Mouse (Mus musculus): Measurements from ENCODE around the gene Nrxn3. TPM values are rescaled to one million over a fixed set of nuclear protein-coding genes. Genes with fewer than 3 reads are reported as not detected.

Gene Nrxn3
- polyA plus RNA-seq, 1 experiment from 2014 or later = 16.9 TPM

GRCm38 (mm10) chr12:89554171-89554570 lies 831.5 kb downstream of the Nrxn3 start:
- H3K4me1 ChIP-seq (ENCODE audit: control insufficient read depth, insufficient read depth, low read length) = no peaks in the 10 kb centered on the region
- WGBS = 94% methylated on average over 2 of the region's 2 CpGs
- no peaks in the 10 kb centered on the region for H3K9me3 ChIP-seq (ENCODE audit: control insufficient read depth, low read length)
- DNase-seq (ENCODE audit: low spot score, missing footprints) = no peak
- ATAC-seq (ENCODE audit: low FRiP score) = no peak
- no peak overlapping the region for H3K9ac ChIP-seq (ENCODE audit: low read length)
- no peak overlapping the region for H3K4me2 ChIP-seq
- H3K36me3 ChIP-seq (ENCODE audit: control insufficient read depth, insufficient read depth, low read length) = no peaks in the 10 kb centered on the region
- no peak overlapping the region for H3K27ac ChIP-seq (ENCODE audit: low read depth, low read length)
- H3K4me3 ChIP-seq (ENCODE audit: low read depth, low read length) = no peak overlapping the region
- H3K27me3 ChIP-seq (ENCODE audit: control insufficient read depth, insufficient read depth, low read length) = no peaks in the 10 kb centered on the region

GRCm38 (mm10) chr12:89554740-89555430 lies 832.2 kb downstream of the Nrxn3 start:
- H3K27me3 ChIP-seq (ENCODE audit: control insufficient read depth, insufficient read depth, low read length) = no peaks in the 10 kb centered on the region
- H3K4me3 ChIP-seq (ENCODE audit: low read depth, low read length) = no peak overlapping the region
- no peak overlapping the region for H3K4me2 ChIP-seq
- WGBS = 76% methylated on average over 2 of the region's 2 CpGs
- no peaks in the 10 kb centered on the region for H3K4me1 ChIP-seq (ENCODE audit: control insufficient read depth, insufficient read depth, low read length)
- no peak overlapping the region for H3K9ac ChIP-seq (ENCODE audit: low read length)
- H3K36me3 ChIP-seq (ENCODE audit: control insufficient read depth, insufficient read depth, low read length) = no peaks in the 10 kb centered on the region
- DNase-seq (ENCODE audit: low spot score, missing footprints) (no peak), ATAC-seq (ENCODE audit: low FRiP score) (no peak)
- no peaks in the 10 kb centered on the region for H3K9me3 ChIP-seq (ENCODE audit: control insufficient read depth, low read length)
- no peak overlapping the region for H3K27ac ChIP-seq (ENCODE audit: low read depth, low read length)

- no peak overlapping the region for H3K4me2 ChIP-seq
- no peak for ATAC-seq (ENCODE audit: low FRiP score)
- DNase-seq (ENCODE audit: low spot score, missing footprints) = no peak
- no peak overlapping the region for H3K4me3 ChIP-seq (ENCODE audit: low read depth, low read length)
- H3K27ac ChIP-seq (ENCODE audit: low read depth, low read length) = no peak overlapping the region
- H3K9me3 ChIP-seq (ENCODE audit: control insufficient read depth, low read length) = no peaks in the 10 kb centered on the region
- H3K9ac ChIP-seq (ENCODE audit: low read length) = no peak overlapping the region
- no peaks in the 10 kb centered on the region for H3K36me3 ChIP-seq (ENCODE audit: control insufficient read depth, insufficient read depth, low read length)
- H3K27me3 ChIP-seq (ENCODE audit: control insufficient read depth, insufficient read depth, low read length) = no peaks in the 10 kb centered on the region
- no peaks in the 10 kb centered on the region for H3K4me1 ChIP-seq (ENCODE audit: control insufficient read depth, insufficient read depth, low read length)
- WGBS = 94% methylated on average over 1 of the region's 1 CpGs
Measured at GRCm38 (mm10) chr12:89558921-89559320, 836.2 kb downstream of the Nrxn3 start.

DNA sequence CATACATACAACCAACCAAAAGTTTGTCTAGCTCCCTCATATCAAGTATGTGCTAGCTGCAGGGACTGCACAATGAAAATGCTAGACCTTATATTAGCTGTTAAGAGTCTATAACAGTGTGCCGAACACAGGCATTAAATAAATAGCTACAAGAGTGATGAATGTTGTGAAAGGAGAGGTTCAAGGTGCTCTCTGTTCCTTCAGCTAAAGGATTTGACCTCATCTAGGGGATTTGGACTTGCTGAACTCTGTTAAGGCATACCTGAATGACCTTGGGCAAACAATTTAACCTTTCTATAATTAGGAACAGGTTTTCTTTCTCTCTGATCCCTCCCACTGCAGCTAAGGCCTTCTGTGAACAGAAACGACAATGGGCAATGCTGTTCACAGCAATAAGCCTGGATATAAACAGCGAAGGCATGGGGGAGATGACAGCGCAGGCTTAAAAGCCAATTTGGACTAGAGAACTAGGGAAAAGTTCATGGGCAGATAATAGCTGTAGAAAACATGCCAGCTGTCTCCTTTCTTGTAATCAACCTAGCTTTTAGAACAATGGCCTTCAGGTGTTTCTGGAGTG lies 839.4 kb downstream of the Nrxn3 start:
- Histone ChIP-seq H3K9me3 (ENCODE audit: control insufficient read depth, low read length) (no peaks in the 10 kb centered on the region), H3K27me3 (ENCODE audit: control insufficient read depth, insufficient read depth, low read length) (no peaks in the 10 kb centered on the region), H3K36me3 (ENCODE audit: control insufficient read depth, insufficient read depth, low read length) (no peaks in the 10 kb centered on the region), H3K4me3 (ENCODE audit: low read depth, low read length) (no peak overlapping the region), H3K4me2 (no peak overlapping the region), H3K27ac (ENCODE audit: low read depth, low read length) (no peak overlapping the region), H3K9ac (ENCODE audit: low read length) (no peak overlapping the region), H3K4me1 (ENCODE audit: control insufficient read depth, insufficient read depth, low read length) (no peaks in the 10 kb centered on the region)
- 81% methylated on average over 4 of the region's 4 CpGs for WGBS
- ATAC-seq (ENCODE audit: low FRiP score) (no peak), DNase-seq (ENCODE audit: low spot score, missing footprints) (no peak)

DNA sequence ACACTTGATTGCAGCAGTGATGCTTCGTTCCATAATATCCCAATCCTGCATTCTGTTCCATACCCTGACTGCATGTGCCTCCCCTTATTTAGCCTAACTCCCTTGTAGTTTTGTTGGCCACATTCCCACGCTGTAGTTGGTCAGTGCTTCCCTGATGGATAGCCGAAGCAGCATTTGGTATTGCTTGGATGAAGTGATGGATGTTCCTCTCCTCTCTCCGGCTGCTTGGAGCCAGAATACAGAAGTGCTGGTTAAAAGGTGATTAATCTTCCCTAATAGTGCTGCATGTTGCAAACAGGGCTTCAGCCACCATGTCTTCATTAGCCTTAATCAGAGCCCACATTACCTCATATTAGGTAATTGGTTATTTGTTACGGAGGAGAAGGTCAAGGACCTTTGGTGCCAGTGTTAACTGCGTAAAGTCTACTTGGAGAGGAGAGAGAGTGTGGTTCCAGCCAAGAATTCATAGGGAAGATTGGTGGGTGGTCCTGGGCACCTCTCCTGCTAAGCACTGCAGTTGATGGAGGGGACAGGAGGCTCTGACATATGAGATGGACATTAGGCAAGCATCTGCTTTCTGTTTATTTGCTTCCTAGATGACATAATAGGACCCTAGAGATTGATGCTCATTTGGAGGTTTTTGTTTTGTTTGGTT lies 846.2 kb downstream of the Nrxn3 start:
- H3K27me3 ChIP-seq (ENCODE audit: control insufficient read depth, insufficient read depth, low read length) = no peaks in the 10 kb centered on the region
- H3K9ac ChIP-seq (ENCODE audit: low read length) = no peak overlapping the region
- DNase-seq (ENCODE audit: low spot score, missing footprints) (no peak), ATAC-seq (ENCODE audit: low FRiP score) (no peak)
- no peak overlapping the region for H3K4me3 ChIP-seq (ENCODE audit: low read depth, low read length)
- 88% methylated on average over 6 of the region's 6 CpGs for WGBS
- no peaks in the 10 kb centered on the region for H3K4me1 ChIP-seq (ENCODE audit: control insufficient read depth, insufficient read depth, low read length)
- no peaks in the 10 kb centered on the region for H3K9me3 ChIP-seq (ENCODE audit: control insufficient read depth, low read length)
- no peak overlapping the region for H3K4me2 ChIP-seq
- no peak overlapping the region for H3K27ac ChIP-seq (ENCODE audit: low read depth, low read length)
- no peaks in the 10 kb centered on the region for H3K36me3 ChIP-seq (ENCODE audit: control insufficient read depth, insufficient read depth, low read length)

DNA sequence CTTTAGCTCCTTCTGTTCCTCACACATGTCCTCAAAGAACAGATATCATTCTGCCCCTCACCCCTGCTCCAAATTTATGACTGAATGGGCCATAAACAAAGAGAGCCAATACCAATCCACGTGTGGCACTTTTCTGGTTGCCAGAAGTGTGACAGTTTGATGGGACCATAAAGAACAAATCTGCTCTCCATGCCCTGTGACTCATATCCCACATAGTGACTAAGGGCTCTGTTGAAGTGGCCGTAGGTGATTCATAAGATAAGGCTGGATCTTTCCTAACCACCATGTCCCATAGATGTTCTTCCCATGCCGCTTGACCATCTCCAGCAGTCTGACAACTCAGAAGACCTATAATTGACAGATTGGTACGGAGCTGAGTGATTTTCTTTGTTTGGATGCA lies 869.8 kb downstream of the Nrxn3 start:
- Histone ChIP-seq H3K27me3 (ENCODE audit: control insufficient read depth, insufficient read depth, low read length) (no peaks in the 10 kb centered on the region), H3K4me1 (ENCODE audit: control insufficient read depth, insufficient read depth, low read length) (no peaks in the 10 kb centered on the region), H3K4me3 (ENCODE audit: low read depth, low read length) (no peak overlapping the region), H3K27ac (ENCODE audit: low read depth, low read length) (no peak overlapping the region), H3K4me2 (no peak overlapping the region), H3K9me3 (ENCODE audit: control insufficient read depth, low read length) (no peaks in the 10 kb centered on the region), H3K9ac (ENCODE audit: low read length) (no peak overlapping the region), H3K36me3 (ENCODE audit: control insufficient read depth, insufficient read depth, low read length) (no peaks in the 10 kb centered on the region)
- DNase-seq (ENCODE audit: low spot score, missing footprints) = no peak
- WGBS = 92% methylated on average over 4 of the region's 4 CpGs
- no peak for ATAC-seq (ENCODE audit: low FRiP score)

GRCm38 (mm10) chr12:89613670-89614069 lies 891.0 kb downstream of the Nrxn3 start:
- H3K4me3 ChIP-seq (ENCODE audit: low read depth, low read length) = no peak overlapping the region
- H3K9me3 ChIP-seq (ENCODE audit: control insufficient read depth, low read length) = no peaks in the 10 kb centered on the region
- 47% methylated on average over 2 of the region's 2 CpGs for WGBS
- 0 out of 2 replicates have a peak, but pooled peaks cover 2% of the 10 kb centered on the region for H3K4me1 ChIP-seq (ENCODE audit: control insufficient read depth, insufficient read depth, low read length)
- ATAC-seq (ENCODE audit: low FRiP score) (no peak), DNase-seq (ENCODE audit: low spot score, missing footprints) (no peak)
- no peak overlapping the region for H3K27ac ChIP-seq (ENCODE audit: low read depth, low read length)
- no peak overlapping the region for H3K9ac ChIP-seq (ENCODE audit: low read length)
- no peaks in the 10 kb centered on the region for H3K27me3 ChIP-seq (ENCODE audit: control insufficient read depth, insufficient read depth, low read length)
- H3K4me2 ChIP-seq = no peak overlapping the region
- H3K36me3 ChIP-seq (ENCODE audit: control insufficient read depth, insufficient read depth, low read length) = no peaks in the 10 kb centered on the region

DNA sequence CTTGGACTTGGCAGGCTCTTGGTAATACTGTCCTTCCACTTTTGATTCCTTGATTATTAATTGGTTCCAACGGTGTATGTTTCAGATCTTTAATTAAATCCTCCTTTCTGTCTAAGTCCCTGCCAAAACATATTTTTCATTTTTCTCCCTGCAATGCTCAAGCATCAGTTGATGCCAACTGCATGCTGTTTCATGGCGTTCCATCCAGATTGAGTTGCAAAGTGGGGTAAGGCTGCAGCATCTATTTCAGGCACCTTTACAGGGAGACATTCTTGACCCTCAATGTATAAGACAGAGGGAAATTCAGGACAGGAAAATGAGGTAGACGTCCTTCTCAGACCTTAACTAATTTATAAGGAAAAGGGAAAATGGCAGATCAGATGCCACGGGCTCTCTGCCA lies 903.1 kb downstream of the Nrxn3 start:
- Histone ChIP-seq H3K4me1 (ENCODE audit: control insufficient read depth, insufficient read depth, low read length) (no peaks in the 10 kb centered on the region), H3K9me3 (ENCODE audit: control insufficient read depth, low read length) (no peaks in the 10 kb centered on the region), H3K27ac (ENCODE audit: low read depth, low read length) (no peak overlapping the region), H3K27me3 (ENCODE audit: control insufficient read depth, insufficient read depth, low read length) (no peaks in the 10 kb centered on the region), H3K4me2 (no peak overlapping the region), H3K36me3 (ENCODE audit: control insufficient read depth, insufficient read depth, low read length) (no peaks in the 10 kb centered on the region), H3K9ac (ENCODE audit: low read length) (no peak overlapping the region), H3K4me3 (ENCODE audit: low read depth, low read length) (no peak overlapping the region)
- ATAC-seq (ENCODE audit: low FRiP score) (no peak), DNase-seq (ENCODE audit: low spot score, missing footprints) (no peak)
- WGBS = 89% methylated on average over 4 of the region's 4 CpGs

GRCm38 (mm10) chr12:89640046-89640445 lies 917.4 kb downstream of the Nrxn3 start:
- Histone ChIP-seq H3K4me3 (ENCODE audit: low read depth, low read length) (no peak overlapping the region), H3K4me2 (no peak overlapping the region), H3K4me1 (ENCODE audit: control insufficient read depth, insufficient read depth, low read length) (no peaks in the 10 kb centered on the region), H3K36me3 (ENCODE audit: control insufficient read depth, insufficient read depth, low read length) (no peaks in the 10 kb centered on the region), H3K9me3 (ENCODE audit: control insufficient read depth, low read length) (no peaks in the 10 kb centered on the region), H3K27me3 (ENCODE audit: control insufficient read depth, insufficient read depth, low read length) (no peaks in the 10 kb centered on the region), H3K9ac (ENCODE audit: low read length) (no peak overlapping the region), H3K27ac (ENCODE audit: low read depth, low read length) (no peak overlapping the region)
- DNase-seq (ENCODE audit: low spot score, missing footprints) (no peak), ATAC-seq (ENCODE audit: low FRiP score) (no peak)
- 83% methylated on average over 4 of the region's 4 CpGs for WGBS

Measured in midbrain, embryonic 11.5 days (tissue).